Mouse (Mus musculus): ENCODE measurements around the gene Ltbp1. TPM values are rescaled to one million over a fixed set of nuclear protein-coding genes. Genes with fewer than 3 reads are reported as not detected.
A peak's percentile ranks its signal among the peaks of the same experiment; 100 is the strongest.

Gene Ltbp1
- polyA plus RNA-seq, 1 experiment from 2014 or later = 4.2 TPM

GRCm38 (mm10) chr17:75101994-75102393, 96.6 kb downstream of the Ltbp1 start:
- 84% methylated on average over 8 of the region's 8 CpGs for WGBS
- ATAC-seq (replicated peaks; ENCODE audit: low FRiP score) (no peak), DNase-seq (ENCODE audit: low spot score) (no peak)
- H3K27me3 ChIP-seq (ENCODE audit: control insufficient read depth, insufficient read depth, low read length) = no peaks in the 10 kb centered on the region
- no peak overlapping the region for H3K27ac ChIP-seq (ENCODE audit: low read depth, low read length)
- no peak overlapping the region for H3K9ac ChIP-seq (ENCODE audit: low read length)
- H3K4me1 ChIP-seq (replicated peaks; ENCODE audit: control insufficient read depth, insufficient read depth, low read length) = no peaks in the 10 kb centered on the region
- H3K36me3 ChIP-seq (ENCODE audit: control insufficient read depth, insufficient read depth, low read length) = no peaks in the 10 kb centered on the region
- no peak overlapping the region for H3K4me2 ChIP-seq (ENCODE audit: low read depth, low read length, severe bottlenecking)
- no peak overlapping the region for H3K4me3 ChIP-seq (ENCODE audit: low read depth, low read length)
- no peaks in the 10 kb centered on the region for H3K9me3 ChIP-seq (ENCODE audit: control insufficient read depth, low read length)

GRCm38 (mm10) chr17:75107412-75107811, 102.0 kb downstream of the Ltbp1 start:
- H3K9ac ChIP-seq (ENCODE audit: low read length) = no peak overlapping the region

GRCm38 (mm10) chr17:75107879-75108278, 102.5 kb downstream of the Ltbp1 start:
- 33% methylated on average over 5 of the region's 5 CpGs for WGBS
- no peaks in the 10 kb centered on the region for H3K36me3 ChIP-seq (ENCODE audit: control insufficient read depth, insufficient read depth, low read length)

More at GRCm38 (mm10) chr17:75107412-75107811, 102.0 kb downstream of the Ltbp1 start:
- Histone ChIP-seq H3K27me3 (ENCODE audit: control insufficient read depth, insufficient read depth, low read length) (no peaks in the 10 kb centered on the region), H3K36me3 (ENCODE audit: control insufficient read depth, insufficient read depth, low read length) (no peaks in the 10 kb centered on the region), H3K9me3 (ENCODE audit: control insufficient read depth, low read length) (no peaks in the 10 kb centered on the region), H3K27ac (ENCODE audit: low read depth, low read length) (no peak overlapping the region), H3K4me3 (ENCODE audit: low read depth, low read length) (no peak overlapping the region), H3K4me1 (replicated peaks; ENCODE audit: control insufficient read depth, insufficient read depth, low read length) (no peaks in the 10 kb centered on the region), H3K4me2 (ENCODE audit: low read depth, low read length, severe bottlenecking) (no peak overlapping the region)
- DNase-seq (ENCODE audit: low spot score) (no peak), ATAC-seq (replicated peaks; ENCODE audit: low FRiP score) (no peak)
- WGBS = 59% methylated on average over 7 of the region's 7 CpGs

GRCm38 (mm10) chr17:75109081-75109716, 103.8 kb downstream of the Ltbp1 start:
- DNase-seq (ENCODE audit: low spot score) (no peak), ATAC-seq (replicated peaks; ENCODE audit: low FRiP score) (no peak)
- H3K4me2 ChIP-seq (ENCODE audit: low read depth, low read length, severe bottlenecking) = no peak overlapping the region
- no peak overlapping the region for H3K4me3 ChIP-seq (ENCODE audit: low read depth, low read length)
- WGBS = 71% methylated on average over 5 of the region's 5 CpGs
- no peak overlapping the region for H3K27ac ChIP-seq (ENCODE audit: low read depth, low read length)
- H3K36me3 ChIP-seq (ENCODE audit: control insufficient read depth, insufficient read depth, low read length) = no peaks in the 10 kb centered on the region
- H3K4me1 ChIP-seq (replicated peaks; ENCODE audit: control insufficient read depth, insufficient read depth, low read length) = no peaks in the 10 kb centered on the region
- no peaks in the 10 kb centered on the region for H3K27me3 ChIP-seq (ENCODE audit: control insufficient read depth, insufficient read depth, low read length)
- no peaks in the 10 kb centered on the region for H3K9me3 ChIP-seq (ENCODE audit: control insufficient read depth, low read length)
- H3K9ac ChIP-seq (ENCODE audit: low read length) = no peak overlapping the region

More at GRCm38 (mm10) chr17:75107879-75108278, 102.5 kb downstream of the Ltbp1 start:
- H3K4me2 ChIP-seq (ENCODE audit: low read depth, low read length, severe bottlenecking) = no peak overlapping the region
- no peak overlapping the region for H3K9ac ChIP-seq (ENCODE audit: low read length)
- H3K27ac ChIP-seq (ENCODE audit: low read depth, low read length) = no peak overlapping the region
- H3K27me3 ChIP-seq (ENCODE audit: control insufficient read depth, insufficient read depth, low read length) = no peaks in the 10 kb centered on the region
- H3K4me1 ChIP-seq (replicated peaks; ENCODE audit: control insufficient read depth, insufficient read depth, low read length) = no peaks in the 10 kb centered on the region
- ATAC-seq (replicated peaks; ENCODE audit: low FRiP score) (no peak), DNase-seq (ENCODE audit: low spot score) (no peak)
- no peak overlapping the region for H3K4me3 ChIP-seq (ENCODE audit: low read depth, low read length)
- no peaks in the 10 kb centered on the region for H3K9me3 ChIP-seq (ENCODE audit: control insufficient read depth, low read length)

- DNase-seq (ENCODE audit: low spot score) = no peak
- Histone ChIP-seq H3K9me3 (ENCODE audit: control insufficient read depth, low read length) (no peaks in the 10 kb centered on the region), H3K4me1 (replicated peaks; ENCODE audit: control insufficient read depth, insufficient read depth, low read length) (no peaks in the 10 kb centered on the region), H3K9ac (ENCODE audit: low read length) (no peak overlapping the region), H3K27ac (ENCODE audit: low read depth, low read length) (no peak overlapping the region), H3K36me3 (ENCODE audit: control insufficient read depth, insufficient read depth, low read length) (no peaks in the 10 kb centered on the region), H3K4me3 (ENCODE audit: low read depth, low read length) (no peak overlapping the region), H3K27me3 (ENCODE audit: control insufficient read depth, insufficient read depth, low read length) (no peaks in the 10 kb centered on the region), H3K4me2 (ENCODE audit: low read depth, low read length, severe bottlenecking) (no peak overlapping the region)
- WGBS = 92% methylated on average over 16 of the region's 16 CpGs
- ATAC-seq (replicated peaks; ENCODE audit: low FRiP score) = no peak
Observed at GRCm38 (mm10) chr17:75110252-75111205, 105.2 kb downstream of the Ltbp1 start.

- no peaks in the 10 kb centered on the region; the same call in 1 of the 2 replicates for H3K4me1 ChIP-seq (replicated peaks; ENCODE audit: control insufficient read depth, insufficient read depth, low read length)
- no peak overlapping the region for H3K4me3 ChIP-seq (ENCODE audit: low read depth, low read length)
- H3K9me3 ChIP-seq (ENCODE audit: control insufficient read depth, low read length) = no peaks in the 10 kb centered on the region
- no peak overlapping the region for H3K4me2 ChIP-seq (ENCODE audit: low read depth, low read length, severe bottlenecking)
- no peak for DNase-seq (ENCODE audit: low spot score)
- no peak overlapping the region for H3K9ac ChIP-seq (ENCODE audit: low read length)
- no peak overlapping the region for H3K27ac ChIP-seq (ENCODE audit: low read depth, low read length)
- ATAC-seq (replicated peaks; ENCODE audit: low FRiP score) = no peak
- no peaks in the 10 kb centered on the region for H3K36me3 ChIP-seq (ENCODE audit: control insufficient read depth, insufficient read depth, low read length)
- H3K27me3 ChIP-seq (ENCODE audit: control insufficient read depth, insufficient read depth, low read length) = no peaks in the 10 kb centered on the region
- WGBS = 83% methylated on average over 8 of the region's 8 CpGs
Observed at GRCm38 (mm10) chr17:75115594-75115993, 110.2 kb downstream of the Ltbp1 start.

GRCm38 (mm10) chr17:75118896-75119295, 113.5 kb downstream of the Ltbp1 start:
- Histone ChIP-seq H3K4me2 (ENCODE audit: low read depth, low read length, severe bottlenecking) (no peak overlapping the region), H3K4me1 (replicated peaks; ENCODE audit: control insufficient read depth, insufficient read depth, low read length) (no peaks in the 10 kb centered on the region; the same call in 1 of the 2 replicates), H3K27ac (ENCODE audit: low read depth, low read length) (no peak overlapping the region), H3K27me3 (ENCODE audit: control insufficient read depth, insufficient read depth, low read length) (no peaks in the 10 kb centered on the region), H3K36me3 (ENCODE audit: control insufficient read depth, insufficient read depth, low read length) (no peaks in the 10 kb centered on the region), H3K9ac (ENCODE audit: low read length) (no peak overlapping the region), H3K9me3 (ENCODE audit: control insufficient read depth, low read length) (no peaks in the 10 kb centered on the region), H3K4me3 (ENCODE audit: low read depth, low read length) (no peak overlapping the region)
- WGBS = 86% methylated on average over 3 of the region's 3 CpGs
- no peak for ATAC-seq (replicated peaks; ENCODE audit: low FRiP score)
- DNase-seq (ENCODE audit: low spot score) = no peak

GRCm38 (mm10) chr17:75119422-75119821, 114.1 kb downstream of the Ltbp1 start:
- no peak overlapping the region for H3K27ac ChIP-seq (ENCODE audit: low read depth, low read length)
- H3K4me2 ChIP-seq (ENCODE audit: low read depth, low read length, severe bottlenecking) = no peak overlapping the region
- H3K4me1 ChIP-seq (replicated peaks; ENCODE audit: control insufficient read depth, insufficient read depth, low read length) = no peaks in the 10 kb centered on the region; the same call in 1 of the 2 replicates
- no peak overlapping the region for H3K4me3 ChIP-seq (ENCODE audit: low read depth, low read length)
- DNase-seq (ENCODE audit: low spot score) = no peak
- H3K9me3 ChIP-seq (ENCODE audit: control insufficient read depth, low read length) = no peaks in the 10 kb centered on the region
- 57% methylated on average over 3 of the region's 3 CpGs for WGBS
- ATAC-seq (replicated peaks; ENCODE audit: low FRiP score) = peak; percentile 32; the same call in 1 of the 2 replicates
- H3K36me3 ChIP-seq (ENCODE audit: control insufficient read depth, insufficient read depth, low read length) = no peaks in the 10 kb centered on the region
- H3K27me3 ChIP-seq (ENCODE audit: control insufficient read depth, insufficient read depth, low read length) = no peaks in the 10 kb centered on the region
- no peak overlapping the region for H3K9ac ChIP-seq (ENCODE audit: low read length)

All from forebrain, embryonic 11.5 days (tissue).